Mouse (Mus musculus): ENCODE data around the gene Gria1. TPM values are rescaled to one million over a fixed set of nuclear protein-coding genes. Genes with fewer than 3 reads are reported as not detected.

Gene Gria1
- polyA plus RNA-seq, 1 experiment from 2014 or later = 39.7 TPM

- no peak overlapping the region for H3K9ac ChIP-seq
- H3K27ac ChIP-seq = no peak overlapping the region
- no peaks in the 10 kb centered on the region for H3K36me3 ChIP-seq (replicated peaks; ENCODE audit: control insufficient read depth, insufficient read depth)
- DNase-seq (ENCODE audit: low spot score) = no peak
- no peaks in the 10 kb centered on the region for H3K9me3 ChIP-seq (ENCODE audit: control insufficient read depth, low read length)
- WGBS = 64% methylated on average over 13 of the region's 13 CpGs
- H3K4me1 ChIP-seq (replicated peaks; ENCODE audit: control insufficient read depth, insufficient read depth, low read length) = 0 out of 2 replicates have a peak, but pooled peaks cover 8% of the 10 kb centered on the region
- no peak overlapping the region for H3K4me2 ChIP-seq (replicated peaks)
- no peak overlapping the region for H3K4me3 ChIP-seq (replicated peaks; ENCODE audit: low read length)
- no peak for ATAC-seq (ENCODE audit: low FRiP score)
- no peaks in the 10 kb centered on the region for H3K27me3 ChIP-seq (ENCODE audit: control insufficient read depth, insufficient read depth, low read length)
Observed at GRCm38 (mm10) chr11:57317478-57317877, 306.3 kb downstream of the Gria1 start.

- no peak overlapping the region for H3K4me3 ChIP-seq (replicated peaks; ENCODE audit: low read length)
- H3K36me3 ChIP-seq (replicated peaks; ENCODE audit: control insufficient read depth, insufficient read depth) = no peaks in the 10 kb centered on the region
- H3K9me3 ChIP-seq (ENCODE audit: control insufficient read depth, low read length) = no peaks in the 10 kb centered on the region
- no peak overlapping the region for H3K9ac ChIP-seq
- no peaks in the 10 kb centered on the region for H3K27me3 ChIP-seq (ENCODE audit: control insufficient read depth, insufficient read depth, low read length)
- no peak overlapping the region for H3K27ac ChIP-seq
- DNase-seq (ENCODE audit: low spot score) = no peak
- H3K4me2 ChIP-seq (replicated peaks) = no peak overlapping the region
- no peak for ATAC-seq (ENCODE audit: low FRiP score)
- WGBS = 92% methylated on average over 3 of the region's 3 CpGs
- H3K4me1 ChIP-seq (replicated peaks; ENCODE audit: control insufficient read depth, insufficient read depth, low read length) = 0 out of 2 replicates have a peak, but pooled peaks cover 8% of the 10 kb centered on the region
Observed at GRCm38 (mm10) chr11:57319374-57319773, 308.2 kb downstream of the Gria1 start.

DNA sequence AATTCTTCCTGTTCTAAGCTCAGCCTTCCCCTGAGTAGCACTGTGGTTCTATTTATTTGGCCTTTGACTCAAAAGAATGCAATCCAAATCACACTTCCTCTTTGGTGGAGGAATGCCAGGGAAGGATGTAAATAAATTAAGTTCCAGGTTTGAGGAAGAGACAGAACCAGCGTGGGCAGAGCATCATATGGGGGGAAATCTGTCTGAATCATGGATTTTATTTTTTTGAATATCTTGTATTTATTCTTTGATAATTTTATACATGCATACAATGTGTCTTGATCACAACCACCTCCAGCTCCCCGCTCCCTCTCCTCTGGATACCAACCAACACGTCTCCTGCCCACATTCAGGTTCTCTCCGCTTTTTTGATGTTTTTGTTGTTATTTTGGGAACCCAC, 312.9 kb downstream of the Gria1 start:
- no peaks in the 10 kb centered on the region for H3K36me3 ChIP-seq (replicated peaks; ENCODE audit: control insufficient read depth, insufficient read depth)
- H3K27me3 ChIP-seq (ENCODE audit: control insufficient read depth, insufficient read depth, low read length) = no peaks in the 10 kb centered on the region
- DNase-seq (ENCODE audit: low spot score) (no peak), ATAC-seq (ENCODE audit: low FRiP score) (no peak)
- no peak overlapping the region for H3K4me3 ChIP-seq (replicated peaks; ENCODE audit: low read length)
- H3K4me2 ChIP-seq (replicated peaks) = no peak overlapping the region
- H3K9ac ChIP-seq = no peak overlapping the region
- H3K9me3 ChIP-seq (ENCODE audit: control insufficient read depth, low read length) = no peaks in the 10 kb centered on the region
- no peaks in the 10 kb centered on the region for H3K4me1 ChIP-seq (replicated peaks; ENCODE audit: control insufficient read depth, insufficient read depth, low read length)
- H3K27ac ChIP-seq = no peak overlapping the region
- WGBS = 85% methylated on average over 4 of the region's 4 CpGs

Data from hindbrain, embryonic 14.5 days (tissue).